Mouse (Mus musculus) right cerebral cortex, adult 18-20 months (tissue): ENCODE data around the gene Glcci1.
A peak's percentile ranks its signal among the peaks of the same experiment; 100 is the strongest.

Source experiments
- DNase-seq: peaks from one replicate; pipeline ENCODE4 v3.0.0; 2022; ENCODE audit warnings: mixed read lengths

The Glcci1 gene

GRCm38 (mm10) chr6:8560682-8561081 is 51.3 kb downstream of the Glcci1 start:
- DNase-seq = no peak

- DNase-seq = no peak
Measured at GRCm38 (mm10) chr6:8582377-8582776, 73.0 kb downstream of the Glcci1 start.

GRCm38 (mm10) chr6:8583892-8584291 is 74.5 kb downstream of the Glcci1 start:
- no peak for DNase-seq

GRCm38 (mm10) chr6:8591665-8592064 is 82.3 kb downstream of the Glcci1 start:
- no peak for DNase-seq

GRCm38 (mm10) chr6:8617369-8617768 is 108.0 kb downstream of the Glcci1 start:
- DNase-seq = no peak

- no peak for DNase-seq
Measured at GRCm38 (mm10) chr6:8619582-8620350, 110.4 kb downstream of the Glcci1 start.

- DNase-seq = no peak
Measured at GRCm38 (mm10) chr6:8623045-8623444, 113.6 kb downstream of the Glcci1 start.

GRCm38 (mm10) chr6:8628226-8628625 is 118.8 kb downstream of the Glcci1 start:
- no peak for DNase-seq

GRCm38 (mm10) chr6:8628715-8629267 is 119.4 kb downstream of the Glcci1 start:
- no peak for DNase-seq

GRCm38 (mm10) chr6:8630531-8630930 is 121.1 kb downstream of the Glcci1 start:
- no peak for DNase-seq

- no peak for DNase-seq
Measured at GRCm38 (mm10) chr6:8631362-8631761, 122.0 kb downstream of the Glcci1 start.

- no peak for DNase-seq
Measured at GRCm38 (mm10) chr6:8631986-8632632, 122.7 kb downstream of the Glcci1 start.

GRCm38 (mm10) chr6:8632701-8633100 is 123.3 kb downstream of the Glcci1 start:
- no peak for DNase-seq

GRCm38 (mm10) chr6:8638122-8638521 is 128.7 kb downstream of the Glcci1 start:
- peak; percentile 69 for DNase-seq

- DNase-seq = peak; percentile 59
Measured at GRCm38 (mm10) chr6:8638899-8639298, 129.5 kb downstream of the Glcci1 start.

- no peak for DNase-seq
Measured at GRCm38 (mm10) chr6:8639526-8639925, 130.1 kb downstream of the Glcci1 start.

GRCm38 (mm10) chr6:8640863-8641262 is 131.5 kb downstream of the Glcci1 start:
- no peak for DNase-seq

- DNase-seq = peak; percentile 79
Measured at GRCm38 (mm10) chr6:8644703-8645102, 135.3 kb downstream of the Glcci1 start.

GRCm38 (mm10) chr6:8645708-8646107 is 136.3 kb downstream of the Glcci1 start:
- peak; percentile 53 for DNase-seq
